Mouse (Mus musculus) right cerebral cortex, postnatal 10 days (tissue): Measurements from ENCODE around the gene Tspan4.

Experiments
- DNase-seq, 2 experiments: peaks; one replicate each; pipeline ENCODE4 v3.0.0; 2021; ENCODE audit warnings: low spot score in 2 of 2

Gene Tspan4

DNA sequence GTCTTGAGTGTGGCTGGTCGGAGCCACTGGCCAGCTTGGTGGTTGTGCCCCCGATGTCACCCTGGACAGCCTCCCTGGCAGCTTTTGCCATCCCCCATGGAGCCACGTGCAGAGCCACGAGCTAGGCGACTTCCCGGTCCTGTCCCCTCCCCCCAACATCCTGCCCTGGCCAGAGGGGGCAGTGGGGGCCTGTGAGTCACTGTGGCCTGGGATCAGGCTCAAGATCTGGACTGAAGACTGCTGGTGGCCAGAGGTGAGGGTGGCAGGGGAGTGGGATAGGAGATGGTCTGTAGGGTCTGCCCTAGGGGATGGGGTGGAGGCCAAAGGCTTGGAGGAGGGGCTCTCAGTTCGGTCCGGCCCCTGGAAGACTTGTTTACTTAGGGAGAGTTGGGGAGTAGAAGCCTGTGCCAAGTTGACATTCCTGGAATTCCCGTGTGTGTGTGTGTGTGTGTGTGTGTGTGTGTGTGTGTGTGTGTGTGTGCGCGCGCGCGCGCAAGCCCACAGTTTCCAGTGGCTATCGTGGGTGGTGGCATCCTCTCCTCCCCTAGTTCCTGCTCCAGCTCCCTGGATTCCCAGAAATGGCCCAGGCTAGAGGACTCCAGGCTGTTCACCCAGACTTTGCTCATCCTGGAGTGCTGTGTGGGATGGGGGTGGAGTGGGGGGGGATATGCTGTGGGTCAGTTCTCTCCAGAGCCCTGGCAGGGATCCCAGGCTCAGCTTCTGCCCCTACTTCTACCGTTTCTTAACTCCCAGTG lies 1.4 kb downstream of the Tspan4 start:
- DNase-seq: peak; percentile 69 to 76

DNA sequence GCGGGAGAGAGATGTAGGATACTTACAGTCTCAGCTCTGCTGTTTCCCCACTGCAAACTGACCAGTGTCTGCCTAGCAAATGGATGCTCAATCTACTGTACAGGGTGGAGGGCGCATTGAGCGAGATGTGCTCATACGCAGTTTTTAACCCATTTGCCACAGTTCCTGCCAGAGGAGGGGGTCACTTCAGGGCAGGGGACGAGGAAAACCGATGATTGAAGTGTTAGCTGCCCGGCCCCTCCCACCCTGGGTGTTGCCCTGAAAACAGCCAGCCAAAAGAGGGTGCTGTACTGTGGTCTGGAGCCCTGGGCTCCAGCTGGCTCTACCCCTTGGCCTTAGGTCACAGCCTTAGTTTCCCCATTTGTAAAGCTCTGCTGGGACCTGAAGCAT lies 1.9 kb downstream of the Tspan4 start:
- no peak for DNase-seq

DNA sequence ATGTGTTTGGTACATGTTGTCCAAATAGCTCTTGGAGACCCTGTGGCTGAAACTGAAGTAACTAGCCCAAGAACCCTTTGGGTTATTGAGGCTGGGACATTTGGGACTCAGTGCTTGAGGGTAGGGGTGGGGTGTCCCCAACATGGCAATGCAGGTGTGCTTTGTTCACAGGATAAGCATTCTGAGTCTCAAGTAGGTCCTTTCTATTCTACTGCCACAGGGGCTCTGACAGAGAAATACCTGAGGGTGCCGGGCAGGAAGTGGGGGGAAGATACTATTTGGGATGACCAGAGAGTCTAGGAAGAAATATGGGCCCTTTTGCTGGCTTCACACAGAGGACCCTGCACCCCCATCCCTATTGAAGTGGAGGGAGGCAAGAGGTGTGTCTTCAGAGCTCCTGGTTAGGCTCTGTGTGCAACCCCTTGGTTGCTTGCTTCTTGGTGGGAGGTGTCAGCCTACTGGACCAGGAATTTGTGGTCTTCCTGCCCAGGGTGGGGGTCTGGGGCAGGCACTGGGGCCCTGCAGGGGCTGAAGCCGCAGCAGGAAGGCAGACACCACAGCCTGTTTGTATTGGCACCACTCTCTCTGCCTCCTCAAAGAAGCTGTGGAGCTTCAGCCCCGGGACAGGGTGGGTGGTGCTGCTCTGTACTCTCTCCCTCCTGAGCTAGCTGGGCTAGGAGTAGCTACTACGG lies 2.7 kb downstream of the Tspan4 start:
- DNase-seq: no peak

DNA sequence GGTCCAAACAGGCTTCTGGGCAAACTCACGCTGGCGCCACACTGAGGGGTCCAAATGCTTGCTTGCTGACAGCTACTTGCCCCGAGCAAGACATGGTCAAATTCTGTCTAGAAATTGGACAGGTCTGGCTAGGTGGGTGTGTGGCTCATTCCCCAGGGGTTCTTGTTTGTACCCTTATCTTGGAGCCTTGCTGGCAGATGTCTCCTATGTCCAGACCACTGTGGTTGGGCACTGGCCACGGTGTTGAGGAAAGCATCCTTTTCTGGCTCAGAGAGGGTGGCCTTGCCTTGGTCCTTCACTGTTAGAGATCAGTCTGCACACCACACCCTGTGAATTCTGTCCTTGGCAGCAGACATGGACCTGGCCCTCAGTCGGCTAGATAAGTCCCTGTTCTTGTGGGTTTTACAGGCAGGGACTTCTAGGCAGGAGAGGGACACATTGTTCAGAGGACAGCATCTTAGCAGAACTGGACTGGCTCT lies 3.3 kb downstream of the Tspan4 start:
- DNase-seq: no peak

DNA sequence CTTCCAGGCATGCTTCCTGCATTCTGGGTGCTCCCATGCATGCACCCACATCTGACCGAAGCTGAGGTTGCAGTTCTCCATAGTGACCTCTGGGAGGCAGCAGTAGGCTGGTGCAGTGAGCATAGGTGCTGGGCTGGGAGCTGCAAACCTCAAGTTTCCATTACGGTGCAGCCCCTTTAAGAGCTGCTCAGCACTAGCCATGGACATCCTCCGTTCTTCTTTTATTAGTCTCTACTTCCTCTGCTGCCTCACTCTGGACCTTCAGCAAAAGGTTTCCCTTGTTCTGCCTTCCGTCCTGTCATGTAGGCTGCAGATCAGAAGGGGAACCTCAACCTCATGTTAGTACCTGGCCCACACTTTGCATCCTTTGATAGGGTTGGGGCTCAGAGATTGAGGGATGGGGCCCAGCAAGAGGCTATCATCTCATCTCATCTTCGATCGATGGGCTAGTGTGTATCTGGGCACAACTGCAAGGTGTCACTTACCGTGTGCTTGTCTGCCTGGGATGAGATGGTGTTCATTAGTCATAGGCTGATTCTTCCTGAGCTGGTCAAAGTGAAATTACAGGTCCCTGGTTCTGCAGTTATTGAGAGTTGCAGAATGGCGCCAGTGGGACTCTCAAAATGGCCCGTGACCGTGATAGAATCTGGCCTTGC lies 5.9 kb downstream of the Tspan4 start:
- DNase-seq: peak; percentile 76 to 86

DNA sequence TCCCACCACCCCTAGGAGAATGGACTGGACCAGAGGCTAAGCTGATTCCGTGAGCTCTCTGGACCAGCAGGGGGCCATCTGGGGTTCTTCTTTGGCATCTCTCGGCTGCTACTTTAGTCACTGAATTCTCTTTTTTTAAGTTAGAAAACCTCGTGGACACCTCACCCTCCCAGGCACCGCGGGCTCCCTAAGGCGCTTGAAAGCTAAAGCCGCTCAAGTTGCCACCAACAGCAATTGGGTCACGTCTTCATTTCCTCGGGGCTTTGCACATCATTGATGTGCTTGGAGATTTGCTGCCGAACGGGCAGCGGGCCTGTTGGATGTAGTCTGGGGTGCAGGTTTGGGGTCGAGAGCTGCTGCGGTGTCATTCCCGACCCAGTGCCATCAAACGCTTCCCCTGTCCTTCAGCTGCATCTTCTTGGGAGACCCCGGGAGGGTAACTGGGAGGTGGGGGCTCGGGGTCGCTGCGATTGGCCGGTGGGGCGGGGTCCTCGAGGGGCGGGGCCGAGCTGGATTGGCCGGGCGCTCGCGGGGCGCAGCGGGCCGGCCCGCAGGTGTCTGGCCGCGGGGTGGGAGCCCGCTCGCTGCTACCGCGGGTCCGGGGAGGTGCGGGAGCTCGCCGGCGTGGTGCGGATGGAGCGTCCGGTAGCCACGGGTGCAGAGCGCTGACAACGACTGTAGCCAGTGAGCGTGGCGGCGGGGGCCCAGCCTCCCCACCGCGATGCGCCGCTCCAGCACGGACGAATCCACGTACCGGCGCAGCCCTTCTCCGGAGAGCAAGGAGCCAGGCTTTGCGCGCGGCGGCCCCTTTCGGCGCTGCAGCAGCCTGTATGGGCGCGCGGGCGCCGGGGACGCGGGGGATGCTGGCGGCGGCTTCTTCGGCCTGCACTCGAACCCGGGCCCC lies 6.7 kb downstream of the Tspan4 start:
- DNase-seq: peak; percentile 75

DNA sequence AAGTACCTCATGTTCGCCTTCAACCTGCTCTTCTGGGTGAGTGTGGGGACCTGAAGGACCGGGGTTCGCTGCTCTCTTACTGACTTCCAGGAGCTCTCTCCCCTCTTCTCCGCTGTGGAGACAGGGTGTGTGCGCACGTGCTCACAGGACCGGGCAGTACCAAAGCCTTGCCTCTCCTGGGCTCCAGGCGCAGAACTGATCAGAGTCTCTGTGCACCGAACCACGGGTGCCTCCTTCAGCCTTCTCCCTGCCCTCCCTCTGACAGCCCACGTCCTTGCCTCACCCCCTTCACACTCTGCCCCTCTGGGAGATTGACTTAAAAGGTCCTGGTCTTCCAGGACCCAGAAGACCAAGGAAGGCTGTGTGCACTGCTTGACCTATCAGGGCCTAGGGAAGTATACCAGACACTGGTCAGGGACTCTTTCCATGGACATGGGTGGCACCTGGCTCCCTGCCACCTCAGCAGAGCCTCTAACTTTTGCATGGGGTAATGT lies 7.5 kb downstream of the Tspan4 start:
- no peak for DNase-seq

DNA sequence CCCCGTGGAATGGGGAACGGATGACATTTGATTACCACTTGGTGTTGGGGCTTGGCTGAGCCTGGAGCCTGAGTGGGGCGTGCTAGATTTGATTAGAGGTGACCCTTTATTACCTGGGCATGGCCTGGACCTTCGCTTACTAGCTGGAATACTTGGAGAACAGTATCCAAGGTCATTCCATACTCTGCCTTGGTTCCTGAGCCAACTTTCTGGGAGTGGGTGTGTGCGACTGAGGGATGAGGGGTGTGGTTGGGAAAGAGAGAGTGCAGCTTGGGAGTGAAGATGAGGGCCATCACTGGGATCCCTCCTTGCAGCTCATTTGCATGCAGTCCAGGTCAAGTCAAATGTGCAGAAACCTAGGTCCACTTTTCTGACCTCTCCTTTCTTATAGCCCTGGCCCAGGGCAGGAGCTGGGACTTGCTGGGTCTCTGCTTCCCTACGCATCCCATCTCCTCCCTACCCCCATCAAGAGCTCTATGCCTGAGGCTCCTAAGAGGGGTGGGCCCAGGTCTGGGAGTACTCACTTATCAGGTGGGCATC lies 8.1 kb downstream of the Tspan4 start:
- no peak for DNase-seq

DNA sequence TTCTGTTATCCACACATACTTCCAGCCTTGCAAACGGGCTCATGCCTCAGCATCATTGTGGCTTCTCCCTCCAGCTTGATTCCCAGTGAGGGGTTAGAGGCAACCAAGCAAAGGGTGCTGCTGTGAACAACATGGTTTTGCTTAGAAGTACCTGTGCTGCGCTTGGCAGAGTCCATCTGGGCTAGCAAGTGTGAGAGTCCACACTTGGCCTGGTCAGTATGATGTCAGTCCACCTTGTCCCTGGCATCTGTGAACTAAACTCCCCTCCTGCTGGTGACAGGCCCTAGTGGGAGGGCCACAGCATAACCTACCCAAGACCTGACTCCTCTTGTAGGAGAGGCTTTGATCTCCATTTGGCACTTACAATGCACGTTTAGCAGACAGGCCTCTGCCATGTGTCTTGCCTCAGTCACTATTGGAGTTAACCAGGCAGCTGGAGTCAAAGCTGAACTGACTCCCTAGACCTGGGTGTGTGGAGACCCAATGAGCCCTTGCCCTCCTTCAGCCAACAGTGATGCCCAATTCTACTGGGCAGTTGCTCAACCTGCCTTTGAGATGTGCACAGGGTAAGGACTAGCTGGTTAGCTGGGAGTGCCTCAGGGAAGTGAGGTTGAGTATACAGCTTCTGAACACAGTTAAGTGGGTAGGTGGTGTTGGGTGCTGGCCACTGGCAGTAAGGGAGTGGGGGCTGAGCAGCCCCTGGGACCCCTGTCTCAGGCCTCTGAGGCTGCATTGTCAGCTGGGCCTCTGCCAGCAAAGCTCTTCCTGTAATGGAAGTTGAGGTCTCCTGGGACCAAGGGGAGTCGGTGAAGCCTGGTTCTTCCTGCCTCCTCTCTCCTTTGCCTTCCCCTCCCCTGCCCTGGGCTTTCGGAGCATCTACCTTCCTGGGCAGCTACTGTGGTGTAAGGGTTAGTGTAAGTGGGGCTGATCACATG lies 9.4 kb downstream of the Tspan4 start:
- DNase-seq: no peak

DNA sequence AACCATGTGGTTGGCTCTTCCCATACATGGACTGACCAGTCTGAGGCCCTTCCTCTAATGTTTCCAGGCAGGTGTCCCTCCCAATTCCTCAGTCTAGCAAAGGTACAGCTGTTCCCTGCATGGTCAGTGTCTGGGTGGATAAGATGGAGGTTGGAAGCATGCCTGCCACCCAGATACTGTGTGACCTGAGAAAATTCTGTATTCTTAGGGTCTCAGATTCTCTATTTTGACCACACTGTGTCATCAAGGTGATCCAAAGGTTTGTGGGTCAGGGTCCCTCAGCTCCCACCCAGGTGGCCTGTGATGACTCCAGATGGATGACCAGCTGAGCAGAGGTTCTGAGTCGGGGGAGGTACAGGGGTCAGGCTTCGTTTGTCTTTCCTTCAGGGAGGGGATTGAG lies 10.1 kb downstream of the Tspan4 start:
- no peak for DNase-seq

DNA sequence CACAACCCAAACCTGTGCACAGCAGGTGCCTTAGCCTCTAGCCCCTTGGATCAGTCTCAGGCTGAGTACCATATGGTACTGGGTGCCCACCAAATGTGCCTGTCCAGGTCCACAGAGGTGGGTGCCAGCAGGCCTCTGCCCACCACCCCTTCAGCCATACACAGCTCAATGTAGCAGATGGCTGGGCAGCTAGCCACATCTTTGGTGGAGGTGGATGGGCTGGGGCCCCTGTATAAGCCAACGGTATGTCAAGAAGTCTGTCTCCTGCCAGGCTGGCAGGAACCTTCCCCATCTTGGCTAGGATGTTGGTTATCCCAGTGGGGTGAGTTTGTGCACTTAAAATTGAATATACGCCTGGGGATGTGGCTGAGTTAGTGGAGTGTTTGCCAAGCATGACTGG lies 10.6 kb downstream of the Tspan4 start:
- peak in 1 of 2 experiments; percentile 42 for DNase-seq

DNA sequence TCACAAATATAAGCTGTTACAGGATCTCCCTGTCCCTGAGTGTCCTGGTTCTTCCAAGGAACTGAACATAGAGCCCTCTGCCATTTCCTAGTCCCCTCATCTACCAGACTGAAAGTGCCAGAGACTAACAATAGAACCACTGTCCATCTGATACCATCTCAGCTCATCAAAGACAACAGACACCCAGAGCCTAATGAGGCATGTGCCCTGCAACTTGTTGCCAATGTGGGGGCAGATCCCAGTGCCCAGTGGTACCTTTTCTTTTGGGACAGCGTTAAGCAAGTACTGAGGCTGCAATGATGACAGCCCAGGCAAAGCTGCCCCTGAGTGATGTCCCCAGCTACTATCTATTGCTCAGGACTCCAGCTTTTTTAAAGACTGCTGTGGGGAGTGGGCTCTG lies 11.2 kb downstream of the Tspan4 start:
- DNase-seq: no peak

DNA sequence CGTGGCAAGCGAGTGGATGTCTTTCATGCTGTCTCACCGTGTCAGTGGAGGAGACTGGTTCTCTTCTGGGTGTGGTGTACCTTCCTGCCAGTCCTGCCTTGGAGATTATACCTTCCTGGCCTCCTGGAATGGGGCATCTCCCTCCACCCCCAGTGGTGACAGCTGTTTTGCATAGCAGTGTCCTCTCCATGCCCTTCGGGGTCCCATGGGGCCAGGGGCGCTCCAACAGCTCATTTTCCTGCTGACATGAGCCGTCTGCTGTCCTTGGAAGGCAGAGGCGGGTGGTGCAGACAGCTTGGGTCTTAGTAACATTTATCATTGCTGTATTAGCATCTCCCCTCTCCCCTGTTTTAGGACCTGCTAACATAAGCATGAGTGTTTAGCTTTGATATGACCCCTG lies 12.1 kb downstream of the Tspan4 start:
- no peak for DNase-seq

DNA sequence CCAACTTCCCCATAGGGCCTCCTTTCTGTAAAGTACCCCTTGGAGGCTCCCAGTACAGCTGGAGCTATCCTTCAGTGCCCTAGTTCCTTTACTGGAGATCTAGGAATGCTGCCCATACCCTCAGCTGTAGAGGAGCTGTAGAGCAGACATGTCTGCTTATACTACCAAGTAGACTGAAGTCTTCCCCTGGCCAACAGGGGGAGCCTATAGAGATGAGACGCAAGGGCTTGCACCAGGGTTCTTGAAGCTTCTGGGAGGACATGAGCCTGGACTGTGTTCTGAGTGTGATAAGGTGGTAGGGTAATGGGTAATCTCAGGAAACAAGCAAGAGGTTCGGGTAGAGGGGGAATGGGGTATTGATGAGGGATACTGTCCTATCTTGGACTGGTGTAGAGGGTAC lies 16.1 kb downstream of the Tspan4 start:
- DNase-seq: no peak

DNA sequence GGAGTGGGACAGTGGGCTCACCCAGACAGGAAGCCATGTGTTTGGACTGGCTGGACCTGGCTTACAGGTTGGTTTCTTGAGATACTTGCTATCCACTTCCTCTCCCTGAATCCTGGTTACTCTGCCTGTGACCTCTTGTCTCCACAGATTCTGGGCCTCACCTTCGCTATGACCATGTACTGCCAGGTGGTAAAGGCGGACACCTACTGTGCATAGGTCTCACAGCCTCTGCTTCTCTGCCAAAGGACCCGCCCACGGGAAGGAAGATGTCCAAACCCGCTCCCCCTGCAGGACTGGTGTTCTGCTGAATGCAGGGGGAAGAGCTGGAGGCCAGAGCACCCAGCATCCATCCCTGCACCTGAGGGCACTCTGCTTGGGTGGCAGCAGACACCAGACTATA lies 17.7 kb downstream of the Tspan4 start:
- no peak for DNase-seq

DNA sequence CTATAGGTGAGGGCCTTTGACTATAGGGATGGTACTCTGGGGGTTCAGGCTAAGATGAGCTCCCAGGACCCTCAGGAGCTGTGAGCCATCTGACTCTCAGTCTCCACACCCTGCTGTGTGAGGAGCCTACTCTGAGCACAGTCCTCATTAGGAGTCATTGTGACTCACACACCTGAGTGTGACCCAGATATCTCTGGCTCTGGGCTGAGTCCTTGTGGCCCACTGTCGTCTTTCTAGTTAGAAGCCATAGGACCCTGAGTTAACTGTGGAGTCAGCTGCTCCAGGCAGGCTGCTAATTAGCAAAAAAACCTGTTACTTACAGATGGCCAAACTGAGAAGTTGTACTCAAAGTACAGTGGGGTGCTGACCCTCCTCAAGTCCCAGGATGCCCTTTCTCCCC lies 18.7 kb downstream of the Tspan4 start:
- DNase-seq: no peak

DNA sequence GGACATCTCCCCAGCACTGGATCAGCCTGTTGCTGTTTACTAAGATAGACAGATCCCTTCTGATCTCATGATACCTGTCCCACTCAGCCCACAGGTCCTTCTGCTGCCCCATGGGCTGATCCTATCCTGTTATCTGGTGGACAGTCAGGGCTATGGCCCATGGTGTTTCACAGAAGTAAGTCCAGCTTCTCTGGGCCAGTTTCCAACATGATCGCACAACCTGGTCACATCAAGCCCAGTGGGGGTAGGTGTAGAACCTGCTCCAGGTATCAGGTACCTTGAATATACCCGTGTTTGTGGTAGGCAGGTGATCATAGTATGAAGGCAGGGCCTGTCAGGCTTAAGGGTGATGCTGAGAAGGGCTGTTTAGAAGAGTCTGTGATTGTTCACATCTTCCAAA lies 20.3 kb downstream of the Tspan4 start:
- DNase-seq: no peak

DNA sequence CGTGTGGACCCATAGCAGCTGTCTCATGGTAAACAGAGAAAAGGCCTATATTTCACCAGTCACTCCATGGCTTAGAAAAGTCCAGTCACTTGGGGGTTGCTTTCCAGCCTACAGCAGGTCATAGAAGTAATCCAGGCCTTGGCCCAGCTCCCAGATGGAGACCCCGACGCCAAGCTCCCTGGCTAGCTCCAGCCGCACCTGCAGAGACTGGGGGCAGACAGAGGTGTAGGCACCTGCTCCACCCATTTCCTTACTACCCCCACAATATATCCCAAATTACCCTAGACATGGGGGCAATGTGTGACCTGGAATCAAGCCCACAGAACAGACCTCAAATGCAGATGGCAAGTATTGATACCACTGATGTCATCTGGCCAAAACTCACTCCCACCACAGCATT lies 20.9 kb downstream of the Tspan4 start:
- DNase-seq: no peak

DNA sequence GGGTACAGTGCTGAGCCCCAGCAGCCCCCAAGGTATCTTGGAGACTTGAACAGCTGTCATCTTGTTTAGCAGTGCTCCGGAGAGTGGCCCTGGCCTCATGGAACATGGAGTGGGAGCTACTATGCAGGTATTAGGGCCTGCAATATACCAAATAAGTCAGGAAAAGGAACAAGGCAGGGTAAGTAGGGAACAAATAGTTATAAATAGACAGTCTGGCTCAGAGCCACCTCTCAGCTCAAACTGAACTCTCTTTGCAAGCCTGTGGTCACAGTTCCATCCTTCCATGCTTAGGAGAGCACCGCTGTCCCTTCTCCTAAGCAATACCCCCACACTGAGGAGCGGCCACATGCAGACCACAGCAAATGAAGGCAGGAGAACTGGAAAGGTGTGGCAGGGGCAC lies 22.6 kb downstream of the Tspan4 start:
- no peak for DNase-seq

DNA sequence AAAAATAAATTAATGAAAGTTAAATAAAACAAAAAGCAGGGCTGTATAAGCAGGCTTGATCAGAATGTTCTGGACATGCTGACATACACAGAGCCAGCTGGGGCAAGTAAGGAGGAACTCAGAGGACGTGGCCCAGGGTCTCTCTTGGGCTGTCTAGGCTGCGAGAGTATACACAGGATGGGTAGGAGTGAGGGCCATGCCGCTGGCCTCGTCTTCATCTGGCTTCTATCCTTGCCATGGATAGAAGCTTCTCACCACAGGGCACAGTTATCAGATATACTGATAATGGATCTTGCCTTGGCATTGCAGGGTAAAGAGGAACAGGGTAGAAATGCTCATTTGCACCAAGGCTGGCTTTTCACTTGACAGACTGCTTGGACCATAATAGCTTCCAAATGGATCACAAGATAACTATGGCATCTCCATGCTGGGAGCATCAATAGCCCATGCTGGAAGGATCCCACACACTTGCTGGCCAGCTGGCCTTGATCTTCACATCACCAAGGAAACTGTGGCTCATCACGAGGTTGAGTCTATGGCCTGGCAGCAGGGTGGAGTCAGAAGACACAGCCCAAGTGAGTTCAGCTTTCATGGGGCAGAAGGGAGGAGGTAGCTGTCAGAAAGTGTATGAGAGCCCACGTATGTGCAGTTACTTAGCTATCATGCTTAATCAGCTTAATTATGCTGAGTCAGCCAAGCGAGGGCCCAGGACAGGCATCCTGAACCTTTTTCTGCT lies 26.9 kb downstream of the Tspan4 start:
- no peak for DNase-seq
